Comparison of ENCODE assay signal across 1 mouse cellular context in the genomic region with DNA sequence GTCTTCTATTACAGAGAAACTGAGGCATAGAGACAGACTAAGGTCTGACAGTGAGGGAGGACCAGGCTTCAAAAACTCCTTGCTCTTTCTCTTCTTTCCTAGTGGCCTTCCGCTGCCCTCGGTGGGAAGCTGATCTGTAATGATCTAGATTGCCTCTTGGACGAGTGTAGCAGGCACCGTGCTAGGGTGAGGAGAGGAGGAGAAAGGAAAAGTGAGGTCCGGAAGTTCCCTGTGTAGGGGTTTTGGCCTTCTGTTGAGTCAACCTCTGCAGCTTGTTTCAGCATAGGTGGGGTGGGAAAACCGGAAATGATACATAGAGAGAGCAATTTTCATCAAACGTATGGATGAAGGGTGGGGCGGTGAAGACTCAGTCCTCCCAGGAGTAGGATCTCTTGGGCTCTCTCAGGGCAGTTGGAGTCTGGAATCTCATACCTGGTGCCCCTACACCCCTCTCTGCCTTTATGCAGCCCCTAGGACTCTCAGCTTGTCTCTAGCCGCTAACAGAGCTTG.
TF ChIP-seq lines count a peak whose summit lies in the region.

No protein-coding gene starts in this region.

TF ChIP-seq in CH12.LX, 34 proteins besides CTCF, POLR2A, EP300 and RAD21:
- TF ChIP-seq POLR2AphosphoS2 (IDR thresholded peaks at IDR 0.05; ENCODE audit: low read depth, low read length) (no peak), NRF1 (IDR thresholded peaks at IDR 0.05; ENCODE audit: low read depth, low read length) (no peak), TCF12 (IDR thresholded peaks at IDR 0.05; ENCODE audit: low read depth, low read length) (no peak), JUN (IDR thresholded peaks at IDR 0.05; ENCODE audit: insufficient read depth, low read depth, low read length) (no peak)
